Mouse (Mus musculus) ES-E14 (cell line): ENCODE results near the gene Ipo9.

Source experiments
- HCFC1 ChIP-seq: IDR thresholded peaks from 2 replicates; pipeline ENCODE4 v1.6.1; 2012; ENCODE audit warnings: low read length, inconsistent platforms, borderline replicate concordance; ENCODE audit not compliant: insufficient read depth
- ZNF384 ChIP-seq: IDR thresholded peaks from 2 replicates; pipeline ENCODE4 v1.6.1; 2012; ENCODE audit warnings: low read depth, low read length, inconsistent platforms

DNA sequence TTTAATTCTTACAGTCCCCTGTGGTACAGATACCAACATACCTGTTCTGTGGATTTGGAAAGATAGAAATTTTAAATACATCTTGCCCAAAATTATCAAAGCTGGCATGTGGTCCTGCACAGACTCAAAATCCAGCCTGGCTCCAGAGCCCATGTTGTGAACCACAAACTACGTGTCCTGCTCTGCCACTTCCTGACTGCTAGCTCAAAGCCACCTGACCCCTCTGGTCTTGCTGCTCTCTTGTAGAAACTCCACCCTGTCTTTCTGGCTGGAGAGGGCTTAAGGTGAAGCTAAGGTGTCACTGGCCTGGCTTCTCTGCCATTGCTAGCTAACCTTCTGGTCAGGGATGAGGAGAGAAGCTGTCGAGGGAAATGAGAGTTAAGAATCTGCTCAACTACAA is 51.3 kb downstream of the Ipo9 start:
- TF ChIP-seq HCFC1 (no peak), ZNF384 (no peak)
